Mouse (Mus musculus) embryonic facial prominence, embryonic 14.5 days (tissue): Measurements from ENCODE around the gene Mrfap1. TPM values are rescaled to one million over a fixed set of nuclear protein-coding genes. Genes with fewer than 3 reads are reported as not detected.
A peak's percentile ranks its signal among the peaks of the same experiment; 100 is the strongest.
"Not testable (repeated sequence)": the region's sequence is repeated elsewhere in the genome, so short reads cannot be mapped to it uniquely, and the experiment has no call there.

Source experiments
- ATAC-seq: fragments of 200-750 bp; cut with Nextera tagmentation; 2 replicates; pipeline ENCODE4 v1.8.0; 2017; ENCODE audit warnings: low read depth, moderate number of reproducible peaks, moderate TSS enrichment
- DNase-seq: peaks from one replicate; pipeline ENCODE4 v3.0.0-alpha.2; 2015; ENCODE audit warnings: low spot score
- H3K27ac ChIP-seq: fragments of 300-500 bp; sonication (generic); replicated peaks from 2 replicates; pipeline ENCODE4 v1.5.1; 2014; ENCODE audit warnings: low read depth, mild to moderate bottlenecking, low read length, moderate library complexity
- H3K27me3 ChIP-seq: fragments of 300-500 bp; sonication (generic); replicated peaks from 2 replicates; pipeline ENCODE4 v1.6.1; 2014; ENCODE audit warnings: low read length; ENCODE audit not compliant: control insufficient read depth, insufficient read depth
- H3K36me3 ChIP-seq: fragments of 300-500 bp; sonication (generic); 2 replicates; pipeline ENCODE4 v1.6.1; 2014; ENCODE audit warnings: low read length, mixed read lengths; ENCODE audit not compliant: control insufficient read depth, insufficient read depth
- H3K4me1 ChIP-seq: fragments of 300-500 bp; sonication (generic); 2 replicates; pipeline ENCODE4 v1.6.1; 2014; ENCODE audit warnings: antibody characterized with exemption, low read length; ENCODE audit not compliant: control insufficient read depth, insufficient read depth
- H3K4me2 ChIP-seq: fragments of 300-500 bp; sonication (generic); 2 replicates; pipeline ENCODE4 v1.6.1; 2014; ENCODE audit warnings: low read depth, mild to moderate bottlenecking, low read length, moderate library complexity, mixed read lengths
- H3K4me3 ChIP-seq: fragments of 300-500 bp; sonication (generic); 2 replicates; pipeline ENCODE4 v1.5.1; 2014; ENCODE audit warnings: low read depth, mild to moderate bottlenecking, low read length
- H3K9ac ChIP-seq: fragments of 300-500 bp; sonication (generic); 2 replicates; pipeline ENCODE4 v1.6.1; 2014; ENCODE audit warnings: low read depth, mild to moderate bottlenecking, low read length, moderate library complexity, mixed read lengths
- H3K9me3 ChIP-seq: fragments of 300-500 bp; sonication (generic); 2 replicates; pipeline ENCODE4 v1.6.1; 2016; ENCODE audit warnings: low read length; ENCODE audit not compliant: control insufficient read depth
- WGBS: fragments of 180-500 bp; shearing (Covaris S2); extraction: QIAGEN DNeasy Blood & Tissue Kit; methylation state at CpG from one replicate; pipeline ENCODE4 v1.1.7; 2014; 5-methylcytosine and 5-hydroxymethylcytosine counted together
- polyA plus RNA-seq: library from polyadenylated mRNA; unstranded; fragments of >200 nt; fragmentation: Nextera tagmentation; extraction: Ambion mirVana; gene quantifications from 2 replicates; pipeline ENCODE4 v1.2.1, GENCODE M21; 2014

Gene Mrfap1
- polyA plus RNA-seq, 1 experiment from 2014 or later: 582 TPM

DNA sequence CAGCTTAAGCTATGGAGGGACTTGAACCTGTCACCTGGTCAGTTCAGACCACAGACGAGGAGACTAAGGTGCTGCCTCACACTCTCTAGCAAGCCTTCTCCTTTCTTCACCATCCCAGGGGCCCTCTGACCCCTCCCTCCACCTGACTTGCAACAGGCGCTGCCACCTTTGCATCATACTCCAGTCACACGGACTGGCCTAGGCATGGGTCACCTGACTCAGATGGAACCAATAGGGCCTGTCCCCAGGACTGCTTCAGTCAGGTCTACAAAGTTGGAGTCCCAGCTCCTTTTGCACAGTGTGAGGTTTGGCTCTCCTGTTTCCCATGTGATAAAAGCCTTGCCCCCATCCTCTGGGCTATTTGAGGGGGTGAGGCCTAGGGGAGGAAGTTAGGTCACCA lies 14.1 kb upstream of the Mrfap1 start:
- H3K36me3 ChIP-seq: no peaks in the 10 kb centered on the region
- no peaks in the 10 kb centered on the region for H3K9me3 ChIP-seq
- no peak overlapping the region for H3K27ac ChIP-seq
- no peak overlapping the region for H3K4me3 ChIP-seq
- H3K4me2 ChIP-seq: no peak overlapping the region
- 80% methylated on average over 3 of the region's 3 CpGs for whole genome bisulfite sequencing
- H3K27me3 ChIP-seq: no peaks in the 10 kb centered on the region
- DNase-seq: no peak
- no peak for ATAC-seq
- H3K9ac ChIP-seq: no peak overlapping the region
- no peaks in the 10 kb centered on the region for H3K4me1 ChIP-seq

DNA sequence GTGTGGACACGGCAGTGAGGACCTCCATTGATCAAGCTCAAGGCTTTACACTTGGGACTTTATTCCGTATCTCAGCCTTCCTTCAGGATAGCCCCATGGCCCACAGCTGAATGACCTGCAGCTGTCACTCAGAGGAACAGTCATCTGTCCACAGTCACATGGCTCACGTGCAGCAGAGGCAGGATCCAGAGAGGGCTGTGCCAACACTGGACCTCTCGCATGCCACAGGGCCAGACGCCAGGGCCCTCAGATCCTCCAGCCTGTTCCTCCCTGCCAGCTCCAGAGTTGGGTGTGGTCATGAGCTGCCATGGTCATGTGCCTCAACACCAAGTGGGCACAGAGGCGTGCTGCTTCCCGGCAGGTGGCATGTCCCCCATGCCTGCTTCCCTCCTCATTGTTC lies 12.6 kb upstream of the Mrfap1 start:
- H3K27ac ChIP-seq: no peak overlapping the region
- 86% methylated on average over 6 of the region's 7 CpGs for WGBS
- H3K36me3 ChIP-seq: no peaks in the 10 kb centered on the region
- ATAC-seq: no peak
- no peak for DNase-seq
- H3K4me3 ChIP-seq: no peak overlapping the region
- no peak overlapping the region for H3K9ac ChIP-seq
- no peaks in the 10 kb centered on the region for H3K9me3 ChIP-seq
- H3K27me3 ChIP-seq: no peaks in the 10 kb centered on the region
- no peak overlapping the region for H3K4me2 ChIP-seq
- H3K4me1 ChIP-seq: no peaks in the 10 kb centered on the region

DNA sequence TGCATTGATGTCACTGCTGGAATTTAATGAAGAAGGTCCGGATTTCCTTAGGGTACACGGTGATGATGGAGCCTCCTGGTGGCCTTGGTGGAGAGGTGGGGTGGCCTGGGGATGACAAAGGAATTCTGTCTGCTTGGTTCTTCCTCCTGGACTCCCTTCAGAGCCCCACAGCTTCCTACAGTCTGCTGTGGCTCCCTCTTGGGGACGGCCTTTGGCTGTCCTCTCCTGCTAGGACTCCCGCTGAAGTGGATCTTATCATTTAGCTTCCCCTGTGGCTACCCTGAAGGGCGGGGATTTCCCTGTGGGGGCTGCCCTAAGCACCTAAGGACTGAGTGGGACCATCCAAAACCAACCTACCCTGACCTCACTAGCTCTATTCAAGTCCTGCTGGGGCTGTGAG lies 10.5 kb upstream of the Mrfap1 start:
- WGBS: 18% methylated on average over 5 of the region's 5 CpGs
- ATAC-seq: no peak

DNA sequence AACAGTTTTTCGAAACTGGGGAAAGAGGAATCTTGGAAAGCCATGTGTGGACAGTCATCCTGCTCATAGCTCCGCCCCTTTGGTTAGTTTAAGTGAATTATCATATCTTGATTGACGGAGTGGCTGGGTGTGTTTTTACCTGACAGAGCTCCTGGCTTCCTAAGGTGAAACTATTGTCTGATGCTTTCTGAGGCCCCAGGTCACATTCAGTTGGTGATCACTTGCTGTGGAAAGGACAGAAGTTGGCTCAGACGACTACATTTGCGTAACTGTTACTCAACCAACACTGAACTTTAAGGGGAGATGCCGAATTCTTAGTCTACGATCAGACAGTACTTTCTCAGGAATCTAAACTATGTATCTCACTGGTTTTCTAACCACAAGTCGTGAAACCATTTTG lies 719 bp upstream of the Mrfap1 start:
- H3K9ac ChIP-seq: peak overlapping the region; percentile 87
- 47% methylated on average over 8 of the region's 8 CpGs for WGBS
- peak overlapping the region; percentile 69 for H3K4me3 ChIP-seq
- H3K4me1 ChIP-seq: peaks cover 7% of the 10 kb centered on the region
- ATAC-seq: no peak
- peak; percentile 38 for DNase-seq
- H3K9me3 ChIP-seq: no peaks in the 10 kb centered on the region
- H3K27me3 ChIP-seq: no peaks in the 10 kb centered on the region
- H3K36me3 ChIP-seq: peaks cover 12% of the 10 kb centered on the region
- H3K27ac ChIP-seq: peak overlapping the region; percentile 70
- H3K4me2 ChIP-seq: peak overlapping the region; percentile 84

More for the DNA sequence above, 10.5 kb upstream of the Mrfap1 start:
- Histone ChIP-seq H3K4me3 (no peak overlapping the region), H3K4me2 (no peak overlapping the region), H3K27ac (no peak overlapping the region), H3K36me3 (no peaks in the 10 kb centered on the region), H3K4me1 (no peaks in the 10 kb centered on the region), H3K27me3 (no peaks in the 10 kb centered on the region), H3K9me3 (no peaks in the 10 kb centered on the region), H3K9ac (no peak overlapping the region)
- DNase-seq: no peak

DNA sequence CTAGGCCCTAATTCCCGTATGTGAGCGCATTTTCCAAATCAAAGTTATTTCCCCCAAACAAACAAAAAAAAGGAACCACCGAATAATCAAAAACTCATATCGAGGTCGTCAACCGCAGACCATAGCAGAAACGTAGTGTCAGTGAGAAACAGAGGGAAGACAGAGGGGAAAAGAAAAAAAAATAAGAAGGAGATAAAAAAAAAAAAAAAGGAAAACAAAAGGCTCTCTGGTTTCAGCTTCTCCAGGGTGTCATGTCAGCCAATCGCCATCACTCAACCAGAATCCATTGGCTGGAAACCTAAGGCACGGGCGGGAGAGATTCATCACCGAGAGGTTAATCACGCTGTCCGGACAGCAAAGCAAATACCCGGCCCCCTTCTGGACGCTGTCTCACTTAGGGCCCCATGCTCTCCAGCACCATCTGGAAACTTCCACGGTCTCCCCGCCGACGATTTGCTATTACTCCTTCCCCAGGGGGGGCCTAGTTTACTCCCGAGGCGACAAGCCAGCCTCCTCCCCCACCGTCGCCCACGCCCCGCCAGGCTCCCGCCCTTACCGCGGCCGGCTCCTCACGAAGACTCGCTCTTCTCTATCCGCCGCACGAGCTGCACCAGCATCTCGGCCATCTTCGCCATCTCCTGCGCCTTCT lies 801 bp downstream of the Mrfap1 start:
- ATAC-seq (peak; percentile 53), DNase-seq (peak; percentile 73)
- peak overlapping the region; percentile 69 for H3K4me3 ChIP-seq
- peak overlapping the region; percentile 96 for H3K27ac ChIP-seq
- not testable (repeated sequence) for H3K9me3 ChIP-seq, H3K4me1 ChIP-seq, H3K27me3 ChIP-seq
- peak overlapping the region; percentile 52 for H3K4me2 ChIP-seq
- peak overlapping the region; percentile 87 for H3K9ac ChIP-seq
- peaks cover 12% of the 10 kb centered on the region for H3K36me3 ChIP-seq
- 4% methylated on average over 32 of the region's 37 CpGs for WGBS

DNA sequence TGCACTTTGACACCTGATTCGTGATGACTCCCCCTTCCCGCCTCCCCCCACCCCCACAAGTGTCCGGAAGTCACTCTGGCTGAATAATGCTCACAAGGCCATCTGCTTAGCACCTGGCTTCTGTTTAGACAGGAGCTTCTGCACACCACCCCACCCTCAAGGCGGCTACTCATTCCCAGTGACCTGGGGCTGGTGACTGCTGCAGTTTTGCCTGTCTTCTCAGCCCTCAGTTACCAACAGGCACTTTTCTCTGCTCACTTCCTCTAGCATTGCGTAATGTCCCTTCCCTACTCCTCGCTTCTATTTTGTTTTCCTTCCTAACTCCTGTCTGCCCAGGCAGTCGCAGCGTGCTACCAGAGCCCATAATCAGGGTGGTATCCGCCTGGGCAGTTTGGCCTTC lies 4.7 kb downstream of the Mrfap1 start:
- H3K4me1 ChIP-seq: no peaks in the 10 kb centered on the region; the same call in 1 of the 2 replicates
- H3K4me3 ChIP-seq: no peak overlapping the region
- H3K27ac ChIP-seq: no peak overlapping the region
- no peaks in the 10 kb centered on the region for H3K27me3 ChIP-seq
- no peak overlapping the region for H3K4me2 ChIP-seq
- WGBS: 80% methylated on average over 9 of the region's 9 CpGs
- DNase-seq (no peak), ATAC-seq (no peak)
- peaks cover 12% of the 10 kb centered on the region for H3K36me3 ChIP-seq
- no peak overlapping the region for H3K9ac ChIP-seq
- no peaks in the 10 kb centered on the region for H3K9me3 ChIP-seq

DNA sequence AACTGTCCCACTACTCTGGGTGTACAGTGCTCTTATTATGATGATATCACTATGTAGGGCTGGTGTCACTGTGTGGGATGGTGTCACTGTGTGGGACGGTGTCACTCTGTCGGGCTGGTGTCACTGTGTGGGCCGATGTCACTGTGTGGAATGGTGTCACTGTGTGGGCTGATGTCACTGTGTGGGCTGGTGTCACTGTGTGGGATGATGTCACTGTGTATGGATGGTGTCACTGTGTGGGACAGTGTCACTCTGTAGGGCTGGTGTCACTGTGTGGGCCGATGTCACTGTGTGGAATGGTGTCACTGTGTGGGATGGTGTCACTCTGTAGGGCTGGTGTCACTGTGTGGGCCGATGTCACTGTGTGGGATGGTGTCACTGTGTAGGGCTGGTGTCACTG lies 10.5 kb downstream of the Mrfap1 start:
- Histone ChIP-seq H3K27me3 (no peaks in the 10 kb centered on the region), H3K9me3 (no peaks in the 10 kb centered on the region), H3K4me1 (no peaks in the 10 kb centered on the region), H3K27ac (no peak overlapping the region), H3K4me3 (no peak overlapping the region), H3K36me3 (no peaks in the 10 kb centered on the region), H3K9ac (no peak overlapping the region), H3K4me2 (no peak overlapping the region)
- WGBS: 97% methylated on average over 5 of the region's 5 CpGs
- no peak for ATAC-seq
- DNase-seq: no peak

DNA sequence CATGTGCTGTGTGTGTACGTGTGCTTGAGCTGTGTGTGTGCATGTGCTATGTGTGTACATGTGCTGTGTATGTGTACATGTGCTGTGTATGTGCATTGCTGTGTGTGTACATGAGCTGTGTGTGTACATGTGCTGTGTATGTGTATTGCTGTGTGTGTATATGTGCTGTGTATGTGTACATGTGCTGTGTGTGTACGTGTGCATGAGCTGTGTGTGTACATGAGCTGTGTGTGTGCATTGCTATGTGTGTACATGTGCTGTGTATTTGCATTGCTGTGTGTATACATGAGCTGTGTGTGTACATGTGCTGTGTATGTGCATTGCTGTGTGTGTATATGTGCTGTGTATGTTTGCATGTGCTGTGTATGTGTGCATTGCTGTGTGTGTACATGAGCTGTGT lies 17.1 kb downstream of the Mrfap1 start:
- Histone ChIP-seq H3K27me3 (no peaks in the 10 kb centered on the region), H3K9me3 (peaks cover 10% of the 10 kb centered on the region; the same call in 1 of the 2 replicates), H3K36me3 (no peaks in the 10 kb centered on the region), H3K27ac (no peak overlapping the region), H3K4me1 (0 out of 2 replicates have a peak, but pooled peaks cover 3% of the 10 kb centered on the region), H3K4me3 (no peak overlapping the region), H3K9ac (no peak overlapping the region), H3K4me2 (no peak overlapping the region)
- DNase-seq: no peak
- no peak for ATAC-seq
- WGBS: 83% methylated on average over 2 of the region's 2 CpGs

DNA sequence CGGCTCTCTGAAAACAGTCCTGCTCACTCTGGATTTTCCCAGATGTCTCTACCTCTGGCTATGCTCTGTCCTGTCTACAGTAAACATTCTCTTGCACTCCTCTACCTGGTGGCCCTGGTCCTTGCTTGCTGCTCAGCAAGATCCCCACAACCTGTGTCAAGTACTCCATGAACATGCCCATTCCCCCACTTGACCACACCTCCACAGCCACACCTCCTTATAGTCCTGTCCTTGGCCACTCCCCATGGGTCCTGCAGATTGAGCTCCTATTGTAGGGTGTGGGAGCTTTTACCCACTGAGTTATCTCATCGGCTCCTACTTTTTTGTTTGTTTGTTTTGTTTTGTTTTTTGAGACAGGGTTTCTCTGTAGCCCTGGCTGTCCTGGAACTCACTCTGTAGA lies 17.7 kb downstream of the Mrfap1 start:
- ATAC-seq: no peak
- 93% methylated on average over 1 of the region's 2 CpGs for WGBS
- no peak overlapping the region for H3K4me2 ChIP-seq

More for the DNA sequence above, 17.7 kb downstream of the Mrfap1 start:
- Histone ChIP-seq H3K27ac (no peak overlapping the region), H3K27me3 (no peaks in the 10 kb centered on the region), H3K9ac (no peak overlapping the region), H3K36me3 (no peaks in the 10 kb centered on the region), H3K4me3 (no peak overlapping the region), H3K4me1 (0 out of 2 replicates have a peak, but pooled peaks cover 3% of the 10 kb centered on the region), H3K9me3 (peaks cover 10% of the 10 kb centered on the region; the same call in 1 of the 2 replicates)
- DNase-seq: no peak
